Mouse (Mus musculus): ENCODE measurements around the gene Foxf1. TPM values are rescaled to one million over a fixed set of nuclear protein-coding genes. Genes with fewer than 3 reads are reported as not detected.

Gene Foxf1
- polyA plus RNA-seq (2015; fragmentation: Nextera tagmentation; extraction: Ambion mirVana), result 1.2 and 2.1 TPM in 2 replicates

- H3K4me1 ChIP-seq (replicated peaks), result peaks cover 25% of the 10 kb centered on the region
- H3K9me3 ChIP-seq, result no peaks in the 10 kb centered on the region
- peak within 1 kb of the TSS; percentile 48 for H3K9ac ChIP-seq
- WGBS, result under 1% methylated on average over 63 of the region's 83 CpGs
- peak within 1 kb of the TSS; percentile 36 for H3K4me3 ChIP-seq
- H3K4me2 ChIP-seq, result peak within 1 kb of the TSS; percentile 58
- peaks cover 100% of the 10 kb centered on the region for H3K27me3 ChIP-seq
- no peak for ATAC-seq (ENCODE audit: low read depth)
- H3K27ac ChIP-seq (replicated peaks), result no peak within 1 kb of the TSS; the same call in 1 of the 2 replicates
- H3K36me3 ChIP-seq, result no peaks in the 10 kb centered on the region
These were observed at the start of gene Foxf1 for GRCm38 (mm10) chr8:121084210-121084951. Foxf1 (plus strand) TSS chr8:121084386.

GRCm38 (mm10) chr8:121035611-121036010 is 48.6 kb upstream of the Foxf1 start:
- Histone ChIP-seq H3K36me3 (no peaks in the 10 kb centered on the region), H3K27me3 (peaks cover 27% of the 10 kb centered on the region; the same call in 1 of the 2 replicates), H3K4me3 (no peak overlapping the region), H3K4me2 (no peak overlapping the region), H3K9me3 (no peaks in the 10 kb centered on the region), H3K27ac (replicated peaks) (no peak overlapping the region), H3K9ac (no peak overlapping the region), H3K4me1 (replicated peaks) (no peaks in the 10 kb centered on the region)
- ATAC-seq (ENCODE audit: low read depth), result no peak
- WGBS, result 81% methylated on average over 8 of the region's 8 CpGs

GRCm38 (mm10) chr8:121043719-121044440 is 40.3 kb upstream of the Foxf1 start:
- no peak overlapping the region for H3K4me3 ChIP-seq
- H3K9me3 ChIP-seq, result no peaks in the 10 kb centered on the region
- H3K36me3 ChIP-seq, result no peaks in the 10 kb centered on the region
- H3K4me2 ChIP-seq, result no peak overlapping the region
- H3K27ac ChIP-seq (replicated peaks), result no peak overlapping the region
- H3K4me1 ChIP-seq (replicated peaks), result no peaks in the 10 kb centered on the region
- WGBS, result 68% methylated on average over 19 of the region's 19 CpGs
- peaks cover 12% of the 10 kb centered on the region; the same call in 1 of the 2 replicates for H3K27me3 ChIP-seq
- no peak for ATAC-seq (ENCODE audit: low read depth)
- no peak overlapping the region for H3K9ac ChIP-seq

- 0 out of 2 replicates have a peak, but pooled peaks cover 12% of the 10 kb centered on the region for H3K27me3 ChIP-seq
- H3K4me1 ChIP-seq (replicated peaks), result no peaks in the 10 kb centered on the region
- H3K36me3 ChIP-seq, result no peaks in the 10 kb centered on the region
- no peak overlapping the region for H3K4me2 ChIP-seq
- 78% methylated on average over 9 of the region's 9 CpGs for WGBS
- no peak overlapping the region for H3K4me3 ChIP-seq
- H3K9ac ChIP-seq, result no peak overlapping the region
- ATAC-seq (ENCODE audit: low read depth), result no peak
- no peak overlapping the region for H3K27ac ChIP-seq (replicated peaks)
- H3K9me3 ChIP-seq, result no peaks in the 10 kb centered on the region
These were observed 36.7 kb upstream of the Foxf1 start for GRCm38 (mm10) chr8:121047441-121047840.

GRCm38 (mm10) chr8:121058081-121058480 is 26.1 kb upstream of the Foxf1 start:
- Histone ChIP-seq H3K4me1 (replicated peaks) (peaks cover 17% of the 10 kb centered on the region; the same call in 1 of the 2 replicates), H3K9ac (no peak overlapping the region), H3K4me3 (no peak overlapping the region), H3K36me3 (no peaks in the 10 kb centered on the region), H3K4me2 (no peak overlapping the region), H3K27ac (replicated peaks) (no peak overlapping the region), H3K9me3 (no peaks in the 10 kb centered on the region), H3K27me3 (peaks cover 25% of the 10 kb centered on the region)
- ATAC-seq (ENCODE audit: low read depth), result no peak
- 58% methylated on average over 9 of the region's 9 CpGs for WGBS

GRCm38 (mm10) chr8:121059098-121059497 is 25.1 kb upstream of the Foxf1 start:
- H3K36me3 ChIP-seq, result no peaks in the 10 kb centered on the region
- peaks cover 26% of the 10 kb centered on the region; the same call in 1 of the 2 replicates for H3K4me1 ChIP-seq (replicated peaks)
- 68% methylated on average over 7 of the region's 7 CpGs for WGBS

GRCm38 (mm10) chr8:121062521-121062920 is 21.7 kb upstream of the Foxf1 start:
- Histone ChIP-seq H3K4me1 (replicated peaks) (peaks cover 26% of the 10 kb centered on the region; the same call in 1 of the 2 replicates), H3K4me3 (no peak overlapping the region), H3K27ac (replicated peaks) (peak overlapping the region; percentile 33; the same call in 1 of the 2 replicates), H3K27me3 (peaks cover 38% of the 10 kb centered on the region), H3K9me3 (no peaks in the 10 kb centered on the region), H3K4me2 (no peak overlapping the region), H3K9ac (no peak overlapping the region), H3K36me3 (no peaks in the 10 kb centered on the region)
- WGBS, result 74% methylated on average over 6 of the region's 6 CpGs
- ATAC-seq (ENCODE audit: low read depth), result no peak

More at GRCm38 (mm10) chr8:121059098-121059497, 25.1 kb upstream of the Foxf1 start:
- Histone ChIP-seq H3K27ac (replicated peaks) (no peak overlapping the region), H3K9me3 (no peaks in the 10 kb centered on the region), H3K4me2 (no peak overlapping the region), H3K4me3 (no peak overlapping the region), H3K9ac (no peak overlapping the region), H3K27me3 (peaks cover 34% of the 10 kb centered on the region)
- ATAC-seq (ENCODE audit: low read depth), result 0 out of 2 replicates have a peak, but pooled peaks have one; percentile 29

- Histone ChIP-seq H3K27me3 (peaks cover 46% of the 10 kb centered on the region), H3K36me3 (no peaks in the 10 kb centered on the region), H3K9ac (no peak overlapping the region), H3K27ac (replicated peaks) (no peak overlapping the region), H3K4me2 (no peak overlapping the region), H3K4me3 (no peak overlapping the region), H3K9me3 (no peaks in the 10 kb centered on the region), H3K4me1 (replicated peaks) (peaks cover 26% of the 10 kb centered on the region; the same call in 1 of the 2 replicates)
- WGBS, result 30% methylated on average over 13 of the region's 13 CpGs
- ATAC-seq (ENCODE audit: low read depth), result no peak
These were observed 20.5 kb upstream of the Foxf1 start for GRCm38 (mm10) chr8:121063649-121064048.

GRCm38 (mm10) chr8:121071454-121071853 is 12.7 kb upstream of the Foxf1 start:
- ATAC-seq (ENCODE audit: low read depth), result no peak
- peaks cover 89% of the 10 kb centered on the region for H3K27me3 ChIP-seq
- H3K4me2 ChIP-seq, result no peak overlapping the region
- H3K27ac ChIP-seq (replicated peaks), result no peak overlapping the region
- no peaks in the 10 kb centered on the region for H3K36me3 ChIP-seq
- no peak overlapping the region for H3K4me3 ChIP-seq
- H3K9me3 ChIP-seq, result no peaks in the 10 kb centered on the region
- WGBS, result 3% methylated on average over 12 of the region's 12 CpGs
- H3K9ac ChIP-seq, result no peak overlapping the region
- H3K4me1 ChIP-seq (replicated peaks), result peaks cover 17% of the 10 kb centered on the region

GRCm38 (mm10) chr8:121072406-121073130 is 11.6 kb upstream of the Foxf1 start:
- Histone ChIP-seq H3K9me3 (no peaks in the 10 kb centered on the region), H3K9ac (no peak overlapping the region), H3K4me3 (no peak overlapping the region), H3K36me3 (no peaks in the 10 kb centered on the region), H3K4me1 (replicated peaks) (peaks cover 17% of the 10 kb centered on the region), H3K4me2 (no peak overlapping the region), H3K27me3 (peaks cover 98% of the 10 kb centered on the region), H3K27ac (replicated peaks) (no peak overlapping the region)
- no peak for ATAC-seq (ENCODE audit: low read depth)
- 8% methylated on average over 11 of the region's 11 CpGs for WGBS

GRCm38 (mm10) chr8:121073174-121074107 is 10.7 kb upstream of the Foxf1 start:
- peaks cover 99% of the 10 kb centered on the region for H3K27me3 ChIP-seq
- 0 out of 2 replicates have a peak, but pooled peaks cover 3% of the 10 kb centered on the region for H3K9me3 ChIP-seq
- H3K9ac ChIP-seq, result no peak overlapping the region
- no peak overlapping the region for H3K27ac ChIP-seq (replicated peaks)
- peak overlapping the region; percentile 26; the same call in 1 of the 2 replicates for H3K4me2 ChIP-seq
- no peaks in the 10 kb centered on the region for H3K36me3 ChIP-seq
- ATAC-seq (ENCODE audit: low read depth), result no peak
- H3K4me3 ChIP-seq, result no peak overlapping the region
- under 1% methylated on average over 48 of the region's 48 CpGs for WGBS
- H3K4me1 ChIP-seq (replicated peaks), result peaks cover 17% of the 10 kb centered on the region
